Mouse (Mus musculus): ENCODE measurements around the gene Tnp1.

DNA sequence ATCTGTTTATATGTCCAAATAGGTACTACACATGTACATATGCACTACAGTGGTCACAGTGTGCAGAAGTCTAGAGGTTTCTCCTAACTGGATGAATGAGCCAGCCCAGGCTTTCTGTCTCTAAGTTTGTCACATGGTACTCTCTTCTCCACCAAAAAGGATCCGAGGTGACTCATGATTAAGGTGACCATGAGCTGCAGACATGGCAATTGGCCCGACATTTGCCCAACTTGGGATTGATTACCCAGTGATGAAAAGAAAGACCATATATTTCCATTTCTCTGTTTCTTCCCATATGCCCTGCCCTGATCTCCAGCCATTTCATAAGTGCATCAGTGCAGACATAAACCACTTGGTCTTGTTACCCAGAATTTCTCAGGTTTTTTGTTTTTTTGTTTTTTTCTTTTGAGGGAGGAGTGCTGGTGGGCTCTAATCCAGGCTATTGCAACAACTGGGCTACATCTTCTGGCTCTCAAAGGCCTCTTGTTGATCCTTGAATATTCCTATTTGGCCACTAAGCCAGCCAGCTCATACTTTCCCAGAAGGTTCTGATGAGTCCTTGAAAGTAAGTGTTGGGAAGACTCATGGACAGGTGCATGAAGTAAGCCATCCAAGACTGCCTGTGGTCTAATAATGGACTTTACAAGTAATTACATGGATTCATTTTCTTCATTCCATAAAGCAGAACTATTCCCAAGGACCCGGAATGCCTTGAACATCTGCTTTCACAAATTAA lies 40.7 kb upstream of the Tnp1 start:
- no peak for TF ChIP-seq CTCF (IDR thresholded peaks at IDR 0.05; ENCODE audit: extremely low read depth, insufficient read length, insufficient replicate concordance, low read depth, low read length)
- TF ChIP-seq POLR2A (IDR thresholded peaks at IDR 0.05; ENCODE audit: low read depth, low read length): no peak

Measured in small intestine, adult 2 months (tissue).